Mouse (Mus musculus) heart, embryonic 13.5 days (tissue): ENCODE measurements around the gene Cabp1. TPM values are rescaled to one million over a fixed set of nuclear protein-coding genes. Genes with fewer than 3 reads are reported as not detected.

Source experiments
- ATAC-seq: fragments of 200-750 bp; cut with Nextera tagmentation; 2 replicates; pipeline ENCODE4 v1.8.0; 2017; ENCODE audit warnings: moderate TSS enrichment; ENCODE audit not compliant: insufficient number of reproducible peaks, low FRiP score, low TSS enrichment; ENCODE audit errors: extremely low read depth
- H3K27ac ChIP-seq: fragments of 300-500 bp; sonication (generic); replicated peaks from 2 replicates; pipeline ENCODE4 v1.5.1; 2015; ENCODE audit warnings: moderate library complexity, mild to moderate bottlenecking, inconsistent platforms
- H3K27me3 ChIP-seq: fragments of 300-500 bp; sonication (generic); replicated peaks from 2 replicates; pipeline ENCODE4 v1.6.1; 2015; ENCODE audit warnings: mild to moderate bottlenecking, inconsistent platforms
- H3K36me3 ChIP-seq: fragments of 300-500 bp; sonication (generic); 2 replicates; pipeline ENCODE4 v1.6.1; 2015; ENCODE audit warnings: mild to moderate bottlenecking, inconsistent platforms
- H3K4me1 ChIP-seq: fragments of 300-500 bp; sonication (generic); 2 replicates; pipeline ENCODE4 v1.6.1; 2015; ENCODE audit warnings: inconsistent platforms
- H3K4me2 ChIP-seq: fragments of 300-500 bp; sonication (generic); 2 replicates; pipeline ENCODE4 v1.6.1; 2015; ENCODE audit warnings: inconsistent platforms, mild to moderate bottlenecking, moderate library complexity
- H3K4me3 ChIP-seq: fragments of 300-500 bp; sonication (generic); 2 replicates; pipeline ENCODE4 v1.5.1; 2015; ENCODE audit warnings: moderate library complexity, mild to moderate bottlenecking, inconsistent platforms
- H3K9ac ChIP-seq: fragments of 300-500 bp; sonication (generic); 2 replicates; pipeline ENCODE4 v1.6.1; 2015; ENCODE audit warnings: inconsistent platforms, mild to moderate bottlenecking, moderate library complexity
- H3K9me3 ChIP-seq: fragments of 300-500 bp; sonication (generic); 2 replicates; pipeline ENCODE4 v1.6.1; 2016; ENCODE audit warnings: inconsistent platforms
- WGBS: fragments of 180-500 bp; shearing (Covaris S2); methylation state at CpG from one replicate; pipeline ENCODE4 v1.1.7; 2015; ENCODE audit warnings: mixed read lengths; 5-methylcytosine and 5-hydroxymethylcytosine counted together
- polyA plus RNA-seq: library from polyadenylated mRNA; unstranded; fragments of >200 nt; fragmentation: Nextera tagmentation; extraction: Ambion mirVana; gene quantifications from 2 replicates; pipeline ENCODE4 v1.2.1, GENCODE M21; 2015

Gene Cabp1
- polyA plus RNA-seq, result 0.53 and 0.60 TPM in 2 replicates

- peaks cover 81% of the 10 kb centered on the region for H3K27me3 ChIP-seq
- under 1% methylated on average over 87 of the region's 116 CpGs for WGBS
- no peak within 1 kb of the TSS for H3K27ac ChIP-seq
- peak within 1 kb of the TSS; percentile 62 for H3K4me3 ChIP-seq
- H3K36me3 ChIP-seq, result no peaks in the 10 kb centered on the region
- H3K9ac ChIP-seq, result peak within 1 kb of the TSS; percentile 71
- no peak for ATAC-seq
- no peaks in the 10 kb centered on the region for H3K9me3 ChIP-seq
- peak within 1 kb of the TSS; percentile 99 for H3K4me2 ChIP-seq
- H3K4me1 ChIP-seq, result peaks cover 23% of the 10 kb centered on the region
These were observed at the start of gene Cabp1 for GRCm38 (mm10) chr5:115193669-115194625. Gene Cabp1 (minus strand): TSS chr5:115194381.

- H3K27ac ChIP-seq, result no peak overlapping the region
- ATAC-seq, result no peak
- no peaks in the 10 kb centered on the region for H3K9me3 ChIP-seq
- H3K4me2 ChIP-seq, result no peak overlapping the region
- no peak overlapping the region for H3K9ac ChIP-seq
- WGBS, result 78% methylated on average over 11 of the region's 11 CpGs
- peaks cover 13% of the 10 kb centered on the region for H3K4me1 ChIP-seq
- peaks cover 56% of the 10 kb centered on the region for H3K36me3 ChIP-seq
- no peaks in the 10 kb centered on the region for H3K27me3 ChIP-seq
- H3K4me3 ChIP-seq, result no peak overlapping the region
These were observed 46.0 kb upstream of the Cabp1 start for GRCm38 (mm10) chr5:115240191-115240590.

- Histone ChIP-seq H3K9ac (peak overlapping the region; percentile 91), H3K36me3 (peaks cover 42% of the 10 kb centered on the region), H3K4me3 (peak overlapping the region; percentile 90), H3K27me3 (peaks cover 11% of the 10 kb centered on the region), H3K4me2 (peak overlapping the region; percentile 95), H3K27ac (no peak overlapping the region), H3K9me3 (no peaks in the 10 kb centered on the region), H3K4me1 (peaks cover 13% of the 10 kb centered on the region)
- no peak for ATAC-seq
- WGBS, result 7% methylated on average over 11 of the region's 11 CpGs
These were observed 44.6 kb upstream of the Cabp1 start for GRCm38 (mm10) chr5:115238729-115239195.

DNA sequence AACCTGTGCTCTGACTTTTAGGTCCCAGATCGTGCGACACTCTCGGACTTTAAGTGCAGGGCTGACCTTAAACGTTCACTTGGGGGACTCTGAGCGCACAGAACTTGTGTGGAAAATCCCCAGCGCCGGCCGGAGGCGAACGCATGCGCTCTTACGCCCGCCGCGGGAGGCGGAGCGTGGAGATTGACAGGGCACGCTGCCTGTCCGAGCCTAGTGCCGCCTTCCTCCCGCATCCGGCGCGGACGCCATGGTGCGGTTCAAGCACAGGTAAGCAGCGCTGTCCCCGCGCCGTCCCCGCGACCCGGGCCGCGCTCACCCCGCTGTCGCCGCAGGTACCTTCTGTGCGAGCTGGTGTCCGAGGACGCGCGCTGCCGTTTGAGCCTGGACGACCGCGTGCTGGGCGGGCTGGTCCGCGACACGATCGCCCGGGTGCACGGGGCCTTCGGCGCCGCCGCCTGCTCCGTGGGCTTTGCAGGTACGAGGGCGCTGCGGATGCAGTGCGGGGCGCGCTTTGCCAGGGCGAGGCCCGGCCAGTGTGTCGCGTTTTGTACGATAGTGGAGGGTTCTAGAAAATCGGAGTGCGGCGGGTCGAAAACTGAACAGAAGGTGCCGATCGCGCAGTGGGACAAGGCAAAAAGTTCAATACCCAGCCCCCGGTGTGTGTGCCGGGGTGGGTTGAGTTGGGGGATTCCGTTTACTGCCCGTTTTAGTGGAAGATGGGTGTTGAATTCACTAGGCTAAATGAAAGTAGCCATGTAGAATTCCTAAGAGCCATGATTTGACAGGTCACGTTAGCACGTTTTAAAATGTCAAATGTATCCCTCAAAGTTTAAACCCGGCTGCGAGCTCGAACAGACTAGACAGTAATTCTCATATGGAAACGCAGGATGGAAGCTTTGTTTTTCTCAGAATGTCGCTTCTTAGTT is 43.9 kb upstream of the Cabp1 start:
- H3K27me3 ChIP-seq, result peaks cover 17% of the 10 kb centered on the region
- H3K27ac ChIP-seq, result peak overlapping the region; percentile 77
- peaks cover 35% of the 10 kb centered on the region for H3K36me3 ChIP-seq
- peak overlapping the region; percentile 91 for H3K9ac ChIP-seq
- peak overlapping the region; percentile 95 for H3K4me2 ChIP-seq
- ATAC-seq, result peak; percentile 84
- H3K9me3 ChIP-seq, result no peaks in the 10 kb centered on the region
- under 1% methylated on average over 88 of the region's 88 CpGs for WGBS
- H3K4me3 ChIP-seq, result peak overlapping the region; percentile 90
- H3K4me1 ChIP-seq, result peaks cover 13% of the 10 kb centered on the region

DNA sequence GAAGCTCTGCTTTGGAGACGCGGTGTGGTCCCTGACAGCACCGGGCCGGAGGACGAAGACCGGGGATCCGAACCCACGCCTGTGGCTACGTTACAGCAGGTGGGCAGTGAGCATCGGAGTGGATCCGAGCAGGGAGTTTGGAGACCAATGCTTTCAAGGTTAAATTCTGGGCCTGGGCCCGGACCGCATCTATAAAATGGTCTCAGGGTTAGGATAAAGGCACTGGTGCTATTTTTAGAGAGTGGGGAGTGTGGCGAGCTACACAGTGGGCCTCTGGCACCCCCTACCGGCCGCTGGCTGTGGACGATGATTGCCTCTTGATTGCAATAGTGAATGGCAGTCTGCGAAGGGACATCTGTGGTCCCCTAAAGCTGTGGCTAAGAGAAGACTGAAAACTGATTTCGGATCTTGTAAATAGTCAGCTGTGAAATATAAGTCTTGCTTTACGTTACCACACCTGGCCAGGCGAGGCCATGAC is 41.6 kb upstream of the Cabp1 start, which contains the start of gene Pop5:
Pop5 (plus strand) TSS at position 51 of the 478 bp plus-strand sequence.
- no peak within 1 kb of the TSS for H3K27ac ChIP-seq
- 1% methylated on average over 21 of the region's 21 CpGs for WGBS
- H3K9me3 ChIP-seq, result no peaks in the 10 kb centered on the region
- peak within 1 kb of the TSS; percentile 90 for H3K4me2 ChIP-seq
- peak within 1 kb of the TSS; percentile 64 for H3K4me3 ChIP-seq
- H3K9ac ChIP-seq, result peak within 1 kb of the TSS; percentile 82
- peaks cover 22% of the 10 kb centered on the region for H3K4me1 ChIP-seq
- H3K27me3 ChIP-seq, result peaks cover 29% of the 10 kb centered on the region
- H3K36me3 ChIP-seq, result peaks cover 13% of the 10 kb centered on the region
- ATAC-seq, result no peak

GRCm38 (mm10) chr5:115235323-115235771 is 41.2 kb upstream of the Cabp1 start:
- Histone ChIP-seq H3K27ac (no peak overlapping the region), H3K9me3 (no peaks in the 10 kb centered on the region), H3K27me3 (peaks cover 29% of the 10 kb centered on the region), H3K4me3 (peak overlapping the region; percentile 64), H3K4me1 (peaks cover 24% of the 10 kb centered on the region), H3K9ac (peak overlapping the region; percentile 82), H3K4me2 (peak overlapping the region; percentile 90), H3K36me3 (peaks cover 8% of the 10 kb centered on the region)
- ATAC-seq, result no peak; the same call in 1 of the 2 replicates
- under 1% methylated on average over 45 of the region's 45 CpGs for WGBS

DNA sequence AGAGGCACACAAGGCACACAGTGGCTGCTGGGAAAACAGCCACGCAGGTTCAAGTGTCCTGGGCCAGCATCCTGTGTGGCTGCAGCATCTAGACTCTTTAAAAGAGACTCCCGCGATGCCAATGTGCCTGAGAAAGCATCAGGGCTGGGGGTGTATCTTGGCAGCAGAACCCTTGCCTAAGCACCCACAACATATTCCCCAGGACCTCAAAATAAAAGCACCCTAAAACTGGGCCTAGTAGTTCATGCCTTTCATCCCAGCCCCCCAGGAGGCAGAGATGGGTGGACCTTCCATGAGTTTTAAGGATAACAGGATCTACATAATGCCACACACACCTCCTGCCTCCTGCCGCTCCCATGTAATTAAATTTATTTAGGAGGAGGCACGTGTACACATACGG is 40.3 kb upstream of the Cabp1 start:
- H3K4me2 ChIP-seq, result no peak overlapping the region
- no peak for ATAC-seq
- 66% methylated on average over 6 of the region's 6 CpGs for WGBS

GRCm38 (mm10) chr5:115233031-115233780 is 39.0 kb upstream of the Cabp1 start:
- WGBS, result 91% methylated on average over 14 of the region's 14 CpGs
- Histone ChIP-seq H3K27ac (no peak overlapping the region), H3K36me3 (no peaks in the 10 kb centered on the region), H3K27me3 (peaks cover 29% of the 10 kb centered on the region), H3K9me3 (no peaks in the 10 kb centered on the region), H3K4me2 (no peak overlapping the region), H3K4me1 (peaks cover 13% of the 10 kb centered on the region), H3K9ac (no peak overlapping the region), H3K4me3 (no peak overlapping the region)
- ATAC-seq, result no peak

More for the DNA sequence above, 40.3 kb upstream of the Cabp1 start:
- no peaks in the 10 kb centered on the region for H3K36me3 ChIP-seq
- 0 out of 2 replicates have a peak overlapping the region, but pooled peaks have one; percentile 64 for H3K4me3 ChIP-seq
- H3K27ac ChIP-seq, result no peak overlapping the region
- H3K4me1 ChIP-seq, result peaks cover 24% of the 10 kb centered on the region
- peaks cover 29% of the 10 kb centered on the region for H3K27me3 ChIP-seq
- H3K9me3 ChIP-seq, result no peaks in the 10 kb centered on the region
- no peak overlapping the region for H3K9ac ChIP-seq

GRCm38 (mm10) chr5:115232516-115232915 is 38.3 kb upstream of the Cabp1 start:
- H3K4me3 ChIP-seq, result no peak overlapping the region
- ATAC-seq, result no peak
- peaks cover 13% of the 10 kb centered on the region for H3K4me1 ChIP-seq
- no peaks in the 10 kb centered on the region for H3K9me3 ChIP-seq
- H3K9ac ChIP-seq, result no peak overlapping the region
- no peaks in the 10 kb centered on the region for H3K36me3 ChIP-seq
- H3K27me3 ChIP-seq, result peaks cover 33% of the 10 kb centered on the region
- H3K4me2 ChIP-seq, result no peak overlapping the region
- no peak overlapping the region for H3K27ac ChIP-seq
- WGBS, result 65% methylated on average over 6 of the region's 6 CpGs

DNA sequence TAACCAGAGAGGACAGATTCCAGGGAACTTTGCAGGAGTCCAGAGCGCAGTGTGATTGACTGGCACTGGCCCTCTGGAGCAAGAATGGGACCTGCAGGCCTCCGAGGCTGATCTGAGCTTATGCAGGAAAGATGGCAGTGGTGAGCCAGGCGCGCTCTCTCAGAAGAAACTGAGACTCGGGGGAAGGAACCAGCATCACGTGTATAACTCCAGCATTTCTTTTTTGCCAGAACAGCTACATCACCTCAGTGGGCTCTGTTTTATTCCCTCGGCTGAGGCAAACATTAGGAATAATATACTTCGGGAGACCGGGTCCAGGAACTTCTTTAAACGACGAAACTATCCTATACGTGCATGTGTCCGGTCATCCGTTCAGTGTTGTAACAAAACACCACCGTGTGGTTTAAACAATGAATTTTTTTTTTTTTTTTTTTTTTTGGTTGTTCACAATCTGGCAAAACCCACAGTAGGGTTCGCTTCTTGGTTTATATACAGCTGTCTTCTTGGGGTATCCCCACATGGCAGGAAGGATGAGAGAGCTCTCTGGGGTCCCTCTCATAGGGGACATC is 37.5 kb upstream of the Cabp1 start:
- H3K36me3 ChIP-seq, result no peaks in the 10 kb centered on the region
- H3K9me3 ChIP-seq, result no peaks in the 10 kb centered on the region
- peaks cover 10% of the 10 kb centered on the region for H3K4me1 ChIP-seq
- H3K27me3 ChIP-seq, result peaks cover 34% of the 10 kb centered on the region
- ATAC-seq, result no peak
- H3K4me2 ChIP-seq, result peak overlapping the region; percentile 24
- peak overlapping the region; percentile 8 for H3K9ac ChIP-seq
- 43% methylated on average over 16 of the region's 16 CpGs for WGBS
- no peak overlapping the region for H3K4me3 ChIP-seq
- H3K27ac ChIP-seq, result no peak overlapping the region
